Comparison of ENCODE assay signal across 28 mouse cellular contexts in the genomic region with DNA sequence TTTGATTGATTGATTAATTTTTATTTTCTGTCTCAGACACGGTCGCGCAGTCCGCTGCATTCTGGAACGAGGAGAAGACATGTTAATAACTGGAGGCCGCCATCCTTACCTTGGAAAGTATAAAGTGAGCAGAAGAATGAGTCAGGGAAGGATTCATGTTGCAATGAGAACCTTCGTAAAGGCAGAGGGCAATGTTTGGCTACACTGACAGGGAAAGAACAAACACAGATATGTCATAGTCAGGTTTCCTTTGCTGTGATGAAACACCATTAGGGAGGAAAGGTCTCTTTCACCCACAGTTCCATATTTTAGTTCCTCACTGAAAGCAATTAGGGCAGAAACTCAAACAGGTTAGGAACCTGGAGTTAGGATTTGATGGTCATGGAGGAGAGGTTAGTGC. TPM values are rescaled to one million over a fixed set of nuclear protein-coding genes. Genes with fewer than 3 reads are reported as not detected.
DNase-seq lines count a peak whose midpoint lies in the region; ATAC-seq and TF ChIP-seq lines count a peak whose summit lies in the region.
"Had no signal": no experiment of that assay in that cellular context is flagged by ENCODE, and none has a peak within 500 bp of the region (broad histone marks: within the 10 kb centered on the region; RNA-seq: fewer than 3 reads in every experiment).

No protein-coding gene starts in this region.

- H3K9ac ChIP-seq in liver, adult 2 months (ENCODE audit: low read depth, low read length) = no peak overlapping the region
- H3K9ac ChIP-seq in midbrain, embryonic 11.5 days (ENCODE audit: low read length) = no peak overlapping the region
- no peak overlapping the region for H3K9ac ChIP-seq in midbrain, embryonic 13.5 days (replicated peaks)
- H3K9ac ChIP-seq: embryonic facial prominence, embryonic 12.5 days; embryonic facial prominence, embryonic 15.5 days; forebrain, postnatal 0 days; heart, embryonic 13.5 days; hindbrain, embryonic 12.5 days; hindbrain, embryonic 15.5 days had no signal

- no peak overlapping the region for H3K4me3 ChIP-seq in liver, adult 2 months (ENCODE audit: insufficient read depth, low read depth, low read length)
- H3K4me3 ChIP-seq in midbrain, embryonic 11.5 days (ENCODE audit: low read depth, low read length) = no peak overlapping the region
- H3K4me3 ChIP-seq in midbrain, embryonic 13.5 days (replicated peaks) = no peak overlapping the region
- H3K4me3 ChIP-seq: embryonic facial prominence, embryonic 12.5 days; embryonic facial prominence, embryonic 15.5 days; gastrocnemius, adult 2 months; heart, adult 2 months; heart, embryonic 10.5 days; heart, embryonic 13.5 days; hindbrain, embryonic 12.5 days; hindbrain, embryonic 15.5 days had no signal

- ATAC-seq in midbrain, embryonic 11.5 days (ENCODE audit: low FRiP score) = no peak
- no peak for ATAC-seq in midbrain, embryonic 13.5 days
- ATAC-seq in megakaryocyte progenitor cell, adult 5-6 weeks (replicated peaks; ENCODE audit: poor library complexity) = peak; percentile 39; the same call in 1 of the 2 replicates
- ATAC-seq: CD4-positive, CD25-positive, alpha-beta regulatory T cell, adult 4 months; forebrain, embryonic 14.5 days; forebrain, postnatal 0 days had no signal

- H3K9me3 ChIP-seq in midbrain, embryonic 11.5 days (ENCODE audit: control insufficient read depth, low read length) = no peaks in the 10 kb centered on the region
- H3K9me3 ChIP-seq in midbrain, embryonic 13.5 days = no peaks in the 10 kb centered on the region
- H3K9me3 ChIP-seq: embryonic facial prominence, embryonic 12.5 days; embryonic facial prominence, embryonic 15.5 days; heart, embryonic 10.5 days; heart, embryonic 13.5 days; hindbrain, embryonic 12.5 days; hindbrain, embryonic 15.5 days had no signal

- 0 out of 2 replicates have a peak, but pooled peaks have one; percentile 3 for TF ChIP-seq CTCF in liver, adult 2 months (IDR thresholded peaks at IDR 0.05; ENCODE audit: low read depth, low read length)

- peaks cover 15% of the 10 kb centered on the region for H3K4me1 ChIP-seq in liver, adult 2 months (ENCODE audit: control insufficient read depth, insufficient read depth, low read length)
- H3K4me1 ChIP-seq in midbrain, embryonic 11.5 days (ENCODE audit: control insufficient read depth, insufficient read depth, low read length) = no peaks in the 10 kb centered on the region
- no peaks in the 10 kb centered on the region for H3K4me1 ChIP-seq in midbrain, embryonic 13.5 days (replicated peaks)
- H3K4me1 ChIP-seq: embryonic facial prominence, embryonic 12.5 days; embryonic facial prominence, embryonic 15.5 days; heart, embryonic 10.5 days; heart, embryonic 13.5 days; hindbrain, embryonic 12.5 days; hindbrain, embryonic 15.5 days had no signal

- WGBS in liver, adult 2 months = 37% methylated on average over 7 of the region's 7 CpGs
- 94% methylated on average over 7 of the region's 7 CpGs for WGBS in midbrain, embryonic 11.5 days
- 93% methylated on average over 7 of the region's 7 CpGs for WGBS in midbrain, embryonic 13.5 days

- peak; percentile 92 for DNase-seq in liver, adult 2 months (ENCODE audit: extremely low read depth, low read depth, low spot score)
- DNase-seq in liver = no peak
- DNase-seq in midbrain, embryonic 11.5 days (ENCODE audit: low spot score, missing footprints) = peak; percentile 33
- no peak for DNase-seq in kidney, postnatal 10 days
- DNase-seq: adrenal gland, adult 2 months; adrenal gland, postnatal 14 days; cerebellum, adult 11 months; cerebellum, adult 2 months; cerebellum, adult 9-11 months; cerebellum, postnatal 25 days; forebrain, postnatal 0 days; gastrocnemius, adult 2 months; gastrocnemius, postnatal 14 days; heart, adult 2 months; heart, postnatal 14 days had no signal

- no peak overlapping the region for H3K4me2 ChIP-seq in midbrain, embryonic 11.5 days
- no peak overlapping the region for H3K4me2 ChIP-seq in midbrain, embryonic 13.5 days (replicated peaks)
- H3K4me2 ChIP-seq: embryonic facial prominence, embryonic 12.5 days; embryonic facial prominence, embryonic 15.5 days; heart, embryonic 13.5 days; hindbrain, embryonic 12.5 days; hindbrain, embryonic 15.5 days had no signal

- TF ChIP-seq POLR2A in liver, adult 2 months (IDR thresholded peaks at IDR 0.05; ENCODE audit: extremely low read depth, insufficient read depth, low read length) = no peak

- H3K27me3 ChIP-seq in liver, adult 2 months (ENCODE audit: control insufficient read depth, insufficient read depth, low read length) = no peaks in the 10 kb centered on the region
- H3K27me3 ChIP-seq in midbrain, embryonic 11.5 days (ENCODE audit: control insufficient read depth, insufficient read depth, low read length) = no peaks in the 10 kb centered on the region
- no peaks in the 10 kb centered on the region for H3K27me3 ChIP-seq in midbrain, embryonic 13.5 days
- H3K27me3 ChIP-seq: embryonic facial prominence, embryonic 12.5 days; embryonic facial prominence, embryonic 15.5 days; heart, embryonic 13.5 days; hindbrain, embryonic 12.5 days; hindbrain, embryonic 15.5 days had no signal

- peaks cover 62% of the 10 kb centered on the region for H3K36me3 ChIP-seq in liver, adult 2 months (ENCODE audit: control insufficient read depth, insufficient read depth, low read length)
- H3K36me3 ChIP-seq in midbrain, embryonic 11.5 days (ENCODE audit: control insufficient read depth, insufficient read depth, low read length) = no peaks in the 10 kb centered on the region
- H3K36me3 ChIP-seq in midbrain, embryonic 13.5 days = no peaks in the 10 kb centered on the region
- H3K36me3 ChIP-seq: embryonic facial prominence, embryonic 12.5 days; embryonic facial prominence, embryonic 15.5 days; heart, embryonic 10.5 days; heart, embryonic 13.5 days; hindbrain, embryonic 12.5 days; hindbrain, embryonic 15.5 days had no signal

- H3K27ac ChIP-seq in liver, adult 2 months (replicated peaks; ENCODE audit: insufficient read depth, low read depth, low read length) = peak overlapping the region; percentile 84
- no peak overlapping the region for H3K27ac ChIP-seq in midbrain, embryonic 11.5 days (ENCODE audit: low read depth, low read length)
- H3K27ac ChIP-seq in midbrain, embryonic 13.5 days = no peak overlapping the region
- H3K27ac ChIP-seq: embryonic facial prominence, embryonic 12.5 days; embryonic facial prominence, embryonic 15.5 days; gastrocnemius, adult 2 months; heart, adult 2 months; heart, embryonic 10.5 days; heart, embryonic 13.5 days; hindbrain, embryonic 12.5 days; hindbrain, embryonic 15.5 days had no signal

- no peaks in the 10 kb centered on the region for H3K79me2 ChIP-seq in liver, adult 2 months (ENCODE audit: control insufficient read depth, insufficient read depth, low read length)

RNA-seq across cellular contexts. Expression of a gene that starts 34.5 kb away (rescaled TPM):
- 244 and 296 TPM in 2 replicates for total RNA-seq in liver, adult 2 months (2014; rRNA removed)
- polyA plus RNA-seq in liver, adult 2 months (2012; rRNA removed) = 56.6 and 59.0 TPM in 2 replicates
- 0.07 and 0.08 TPM in 2 replicates for polyA plus RNA-seq in midbrain, embryonic 11.5 days (2014; fragmentation: Nextera tagmentation; extraction: Ambion mirVana)
- polyA plus RNA-seq in midbrain, embryonic 13.5 days (2015; fragmentation: Nextera tagmentation; extraction: Ambion mirVana) = 0.22 and 0.24 TPM in 2 replicates
- total RNA-seq in megakaryocyte progenitor cell, adult 5-6 weeks (2015) = not detected in 2 replicates
- total RNA-seq in megakaryocyte progenitor cell, adult 5-6 weeks (2017) = not detected in 2 replicates
- total RNA-seq: common myeloid progenitor, adult 5-6 weeks; hematopoietic stem cell, adult 5-6 weeks; MEL had no signal
- polyA plus RNA-seq: CD4-positive, CD25-positive, alpha-beta regulatory T cell, adult 4 months; heart, embryonic 10.5 days; hindbrain, embryonic 12.5 days had no signal

RNA-seq across cellular contexts. Expression of a gene that starts 48.7 kb away (rescaled TPM):
- total RNA-seq in liver, adult 2 months (2014; rRNA removed) = 37.1 and 53.2 TPM in 2 replicates
- polyA plus RNA-seq in liver, adult 2 months (2012; rRNA removed) = 17.8 and 19.5 TPM in 2 replicates
- 0.15 and 0.18 TPM in 2 replicates for polyA plus RNA-seq in midbrain, embryonic 11.5 days (2014; fragmentation: Nextera tagmentation; extraction: Ambion mirVana)
- polyA plus RNA-seq in midbrain, embryonic 13.5 days (2015; fragmentation: Nextera tagmentation; extraction: Ambion mirVana) = 0.12 TPM in 2 replicates
- total RNA-seq in megakaryocyte progenitor cell, adult 5-6 weeks (2015) = not detected in 2 replicates
- total RNA-seq in megakaryocyte progenitor cell, adult 5-6 weeks (2017) = not detected in 2 replicates
- total RNA-seq: common myeloid progenitor, adult 5-6 weeks; hematopoietic stem cell, adult 5-6 weeks had no signal

RNA-seq across cellular contexts. Expression of a gene that starts 59.6 kb away (rescaled TPM):
- total RNA-seq in liver, adult 2 months (2014; rRNA removed) = 8.3 and 8.9 TPM in 2 replicates
- 2.1 and 2.9 TPM in 2 replicates for polyA plus RNA-seq in liver, adult 2 months (2012; rRNA removed)
- 18.1 and 21.7 TPM in 2 replicates for polyA plus RNA-seq in midbrain, embryonic 11.5 days (2014; fragmentation: Nextera tagmentation; extraction: Ambion mirVana)
- 24.3 and 26.3 TPM in 2 replicates for polyA plus RNA-seq in midbrain, embryonic 13.5 days (2015; fragmentation: Nextera tagmentation; extraction: Ambion mirVana)
- total RNA-seq in megakaryocyte progenitor cell, adult 5-6 weeks (2015) = 9.5 and 9.6 TPM in 2 replicates
- total RNA-seq in megakaryocyte progenitor cell, adult 5-6 weeks (2017) = 19.9 and 20.3 TPM in 2 replicates

Comparison
In these comparisons a context has a peak if more than half of its experiments do, and no peak if none do; other contexts are left out.
1. DNase-seq: peak in liver, adult 2 months (single experiment) and midbrain, embryonic 11.5 days (single experiment); none in liver (single experiment) and kidney, postnatal 10 days (single experiment).
2. RNA of a gene that starts 34.5 kb away (polyA plus RNA-seq): 56.6 to 59.0 TPM in liver, adult 2 months; 0.22 to 0.24 TPM in midbrain, embryonic 13.5 days and 0.07 to 0.08 TPM in midbrain, embryonic 11.5 days; every median in the first group is over 10 times any median in the second.
3. RNA of a gene that starts 48.7 kb away (polyA plus RNA-seq): 17.8 to 19.5 TPM in liver, adult 2 months; 0.15 to 0.18 TPM in midbrain, embryonic 11.5 days and 0.12 TPM in midbrain, embryonic 13.5 days; every median in the first group is over 10 times any median in the second.